Mouse (Mus musculus) spleen, adult 2 months (tissue): Measurements from ENCODE around the gene Arhgef2. TPM values are rescaled to one million over a fixed set of nuclear protein-coding genes. Genes with fewer than 3 reads are reported as not detected.

Experiments used
- DNase-seq, 2 experiments: peaks; one replicate each; pipeline versions ENCODE4 v3.0.0 to v3.0.0-alpha.2; 2012 to 2021; ENCODE audit warnings: low spot score in 2 of 2, low read depth in 1 of 2
- H3K27ac ChIP-seq: fragments of 200-500 bp; 2 replicates; pipeline ENCODE4 v1.5.1; 2012; ENCODE audit warnings: low read length, inconsistent platforms; ENCODE audit not compliant: insufficient read depth
- H3K27me3 ChIP-seq: fragments of 200-500 bp; 2 replicates; pipeline ENCODE4 v1.6.1; 2012; ENCODE audit warnings: mild to moderate bottlenecking, moderate library complexity, low read length, inconsistent platforms; ENCODE audit not compliant: control insufficient read depth, insufficient read depth
- H3K36me3 ChIP-seq: fragments of 200-500 bp; 2 replicates; pipeline ENCODE4 v1.6.1; 2012; ENCODE audit warnings: mild to moderate bottlenecking, low read length, inconsistent platforms; ENCODE audit not compliant: control insufficient read depth, insufficient read depth
- H3K4me1 ChIP-seq: fragments of 200-500 bp; 2 replicates; pipeline ENCODE4 v1.6.1; 2011; ENCODE audit warnings: inconsistent platforms; ENCODE audit not compliant: control insufficient read depth, insufficient read depth, insufficient read length
- H3K4me3 ChIP-seq: fragments of 200-500 bp; 2 replicates; pipeline ENCODE4 v1.5.1; 2011; ENCODE audit warnings: mild to moderate bottlenecking, inconsistent platforms; ENCODE audit not compliant: insufficient read depth, insufficient read length; ENCODE audit errors: extremely low read depth
- CTCF ChIP-seq: fragments of 200-500 bp; IDR thresholded peaks from 2 replicates; pipeline ENCODE4 v1.5.1; 2011; ENCODE audit warnings: mild to moderate bottlenecking, inconsistent platforms; ENCODE audit not compliant: insufficient read depth, insufficient read length, insufficient replicate concordance; ENCODE audit errors: extremely low read depth
- POLR2A ChIP-seq: fragments of 200-500 bp; IDR thresholded peaks from 2 replicates; pipeline ENCODE4 v1.6.1; 2011; ENCODE audit warnings: low read depth, low read length, inconsistent platforms
- WGBS: fragments of 180-500 bp; shearing (Covaris S2); methylation state at CpG from one replicate; pipeline ENCODE4 v1.1.7; 2018; 5-methylcytosine and 5-hydroxymethylcytosine counted together
- polyA plus RNA-seq: library from polyadenylated mRNA; depleted of rRNA; stranded (reverse); fragments of >200 nt; gene quantifications from 2 replicates; pipeline ENCODE4 v1.2.3, GENCODE M21; 2012

Gene Arhgef2
- polyA plus RNA-seq, 1 experiment: 146 TPM

- Histone ChIP-seq H3K36me3 (peaks cover 7% of the 10 kb centered on the region; the same call in 1 of the 2 replicates), H3K27ac (peak overlapping the region; percentile 62), H3K4me1 (peaks cover 29% of the 10 kb centered on the region; the same call in 1 of the 2 replicates), H3K27me3 (no peaks in the 10 kb centered on the region), H3K4me3 (peak overlapping the region; percentile 88)
- WGBS: 9% methylated on average over 15 of the region's 15 CpGs
- no peak for DNase-seq
- TF ChIP-seq CTCF (no peak), POLR2A (no peak)
These were observed 17.8 kb downstream of the Arhgef2 start for GRCm38 (mm10) chr3:88623346-88624135.

- 16% methylated on average over 4 of the region's 4 CpGs for WGBS
- Histone ChIP-seq H3K27me3 (no peaks in the 10 kb centered on the region), H3K27ac (0 out of 2 replicates have a peak overlapping the region, but pooled peaks have one; percentile 30), H3K4me1 (peaks cover 32% of the 10 kb centered on the region; the same call in 1 of the 2 replicates), H3K4me3 (no peak overlapping the region), H3K36me3 (peaks cover 10% of the 10 kb centered on the region; the same call in 1 of the 2 replicates)
- TF ChIP-seq POLR2A (no peak), CTCF (no peak)
- DNase-seq: no peak
These were observed 18.6 kb downstream of the Arhgef2 start for GRCm38 (mm10) chr3:88624324-88624723.

- TF ChIP-seq CTCF (no peak), POLR2A (no peak)
- Histone ChIP-seq H3K4me3 (no peak overlapping the region), H3K4me1 (peaks cover 29% of the 10 kb centered on the region; the same call in 1 of the 2 replicates), H3K27me3 (no peaks in the 10 kb centered on the region), H3K27ac (no peak overlapping the region; the same call in 1 of the 2 replicates), H3K36me3 (peaks cover 17% of the 10 kb centered on the region)
- 29% methylated on average over 2 of the region's 2 CpGs for WGBS
- DNase-seq: no peak
These were observed 19.2 kb downstream of the Arhgef2 start for GRCm38 (mm10) chr3:88624951-88625350.

- 87% methylated on average over 7 of the region's 7 CpGs for WGBS
- H3K27me3 ChIP-seq: no peaks in the 10 kb centered on the region
- no peak overlapping the region for H3K27ac ChIP-seq
- no peak overlapping the region for H3K4me3 ChIP-seq
- peaks cover 22% of the 10 kb centered on the region for H3K36me3 ChIP-seq
- DNase-seq: no peak
- peaks cover 27% of the 10 kb centered on the region; the same call in 1 of the 2 replicates for H3K4me1 ChIP-seq
- TF ChIP-seq POLR2A (no peak), CTCF (no peak)
These were observed 19.8 kb downstream of the Arhgef2 start for GRCm38 (mm10) chr3:88625531-88625930.

- Histone ChIP-seq H3K36me3 (peaks cover 28% of the 10 kb centered on the region), H3K27ac (no peak overlapping the region), H3K4me1 (peaks cover 32% of the 10 kb centered on the region; the same call in 1 of the 2 replicates), H3K27me3 (no peaks in the 10 kb centered on the region), H3K4me3 (no peak overlapping the region)
- TF ChIP-seq CTCF: no peak
- no peak for TF ChIP-seq POLR2A
- WGBS: 78% methylated on average over 7 of the region's 7 CpGs
- DNase-seq: no peak
These were observed 20.6 kb downstream of the Arhgef2 start for GRCm38 (mm10) chr3:88626316-88626715.

- peaks cover 34% of the 10 kb centered on the region for H3K36me3 ChIP-seq
- no peak overlapping the region for H3K4me3 ChIP-seq
- peaks cover 32% of the 10 kb centered on the region; the same call in 1 of the 2 replicates for H3K4me1 ChIP-seq
- TF ChIP-seq POLR2A (no peak), CTCF (no peak)
- no peaks in the 10 kb centered on the region for H3K27me3 ChIP-seq
- peak in 1 of 2 experiments; percentile 2 for DNase-seq
- H3K27ac ChIP-seq: no peak overlapping the region
- WGBS: 56% methylated on average over 4 of the region's 4 CpGs
These were observed 21.3 kb downstream of the Arhgef2 start for GRCm38 (mm10) chr3:88627114-88627513.
